Comparison of ENCODE assay signal across 9 mouse cellular contexts in genomic region chr10:74463972-74464371, GRCm38 (mm10).
A peak's percentile ranks its signal among the peaks of the same experiment; 100 is the strongest.
DNase-seq lines count a peak whose midpoint lies in the region; ATAC-seq and TF ChIP-seq lines count a peak whose summit lies in the region.
"Had no signal": no experiment of that assay in that cellular context is flagged by ENCODE, and none has a peak within 500 bp of the region (broad histone marks: within the 10 kb centered on the region; RNA-seq: fewer than 3 reads in every experiment).

No protein-coding gene starts in this region.

- no peak for TF ChIP-seq POLR2A in cerebellum, adult 2 months (IDR thresholded peaks at IDR 0.05; ENCODE audit: borderline replicate concordance, insufficient read depth, low read length)

- no peak overlapping the region for H3K27ac ChIP-seq in cerebellum, adult 2 months (ENCODE audit: insufficient read depth, low read length)
- H3K27ac ChIP-seq in left cerebral cortex, adult 2 months: no peak overlapping the region

- H3K4me3 ChIP-seq in cerebellum, adult 2 months (replicated peaks; ENCODE audit: insufficient read depth, low read depth, low read length): no peak overlapping the region
- no peak overlapping the region for H3K4me3 ChIP-seq in left cerebral cortex, adult 2 months

- TF ChIP-seq CTCF in cerebellum, adult 2 months (IDR thresholded peaks at IDR 0.05; ENCODE audit: borderline replicate concordance, insufficient read depth, low read depth, low read length): 0 out of 2 replicates have a peak, but pooled peaks have one; percentile 19
- TF ChIP-seq CTCF in left cerebral cortex, adult 2 months (IDR thresholded peaks at IDR 0.05): peak; percentile 68

- intact Hi-C loops in left cerebral cortex, adult 2 months (cut with DNase I): loop anchor here (2.0 to 10.0 kb wide), 4 partner anchors 247 to 1361 kb away; no protein-coding TSS in a partner anchor
- intact Hi-C loops in left cerebral cortex, postnatal 4 days (cut with DNase I): loop anchor here (5.0 to 10.0 kb wide), 2 partner anchors 381 to 1362 kb away; no protein-coding TSS in a partner anchor

- no peaks in the 10 kb centered on the region for H3K27me3 ChIP-seq in cerebellum, adult 2 months (ENCODE audit: control insufficient read depth, insufficient read depth, low read length)

- ATAC-seq in megakaryocyte progenitor cell, adult 5-6 weeks (replicated peaks; ENCODE audit: poor library complexity): peak; percentile 55; the same call in 1 of the 2 replicates

- DNase-seq in cerebellum, adult 2 months: peak in 1 of 2 experiments; percentile 5
- DNase-seq in cerebellum, postnatal 25 days: no peak
- no peak for DNase-seq in left cerebral cortex, adult 2 months (ENCODE audit: extremely low spot score in 1 of 2, low spot score in 2 of 2)
- no peak for DNase-seq in left cerebral cortex, postnatal 4 days
- peak; percentile 12 for DNase-seq in ZHBTc4 (ENCODE audit: low read depth, low spot score)
- DNase-seq in urinary bladder, adult 18-20 months (ENCODE audit: low spot score in 2 of 2): no peak
- no peak for DNase-seq in kidney, adult 11 months
- DNase-seq: adrenal gland, postnatal 36 days had no signal

- 21% methylated on average over 2 of the region's 2 CpGs for WGBS in cerebellum, adult 2 months

- H3K4me1 ChIP-seq in cerebellum, adult 2 months (ENCODE audit: control insufficient read depth, insufficient read depth, low read length): no peaks in the 10 kb centered on the region
